Mouse (Mus musculus) liver, adult 2 months (tissue): ENCODE results near the gene Olfr957.

Experiments
- CTCF ChIP-seq: fragments of 200-500 bp; IDR thresholded peaks from 2 replicates; pipeline ENCODE4 v1.5.1; 2011; ENCODE audit warnings: low read depth, low read length, control low read depth
- POLR2A ChIP-seq: fragments of 200-500 bp; IDR thresholded peaks from 2 replicates; pipeline ENCODE4 v1.6.1; 2011; ENCODE audit warnings: low read length, control low read depth; ENCODE audit not compliant: insufficient read depth; ENCODE audit errors: extremely low read depth

- TF ChIP-seq POLR2A (no peak), CTCF (no peak)
These were observed 42.1 kb upstream of the Olfr957 start for GRCm38 (mm10) chr9:39557529-39558348.
